Comparison of ENCODE assay signal across 17 mouse cellular contexts in the genomic region with DNA sequence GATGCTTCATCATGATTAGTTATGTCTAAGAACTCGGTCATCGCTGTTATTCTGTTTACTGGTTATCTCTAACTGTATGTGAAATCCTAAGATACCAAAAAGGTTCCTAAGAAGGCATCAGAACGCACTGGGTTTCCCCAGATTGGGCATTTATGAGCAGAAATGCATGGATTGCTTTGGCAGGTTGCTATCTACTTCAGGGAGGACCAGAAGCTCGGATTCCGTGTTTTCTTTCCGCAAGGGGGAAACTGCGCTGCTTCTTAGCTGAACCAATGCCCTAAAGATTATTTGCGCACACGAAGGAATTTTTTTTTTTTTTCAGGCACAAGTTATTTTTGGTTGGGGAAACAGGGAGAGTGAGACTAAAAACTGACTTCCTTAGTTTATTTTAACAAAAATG. TPM values are rescaled to one million over a fixed set of nuclear protein-coding genes. Genes with fewer than 3 reads are reported as not detected.
DNase-seq lines count a peak whose midpoint lies in the region; ATAC-seq and TF ChIP-seq lines count a peak whose summit lies in the region.
"Had no signal": no experiment of that assay in that cellular context is flagged by ENCODE, and none has a peak within 500 bp of the region (broad histone marks: within the 10 kb centered on the region; RNA-seq: fewer than 3 reads in every experiment).

No protein-coding gene starts in this region.

- TF ChIP-seq POLR2A in lung, adult 2 months (IDR thresholded peaks at IDR 0.05; ENCODE audit: borderline replicate concordance, extremely low read depth, low read depth, low read length), result no peak

- TF ChIP-seq CTCF in lung, adult 2 months (IDR thresholded peaks at IDR 0.05; ENCODE audit: insufficient read depth, low read length), result no peak
- no peak for TF ChIP-seq CTCF in liver, postnatal 0 days (IDR thresholded peaks at IDR 0.05; ENCODE audit: low read depth)

- peaks cover 49% of the 10 kb centered on the region for H3K27me3 ChIP-seq in heart, embryonic 13.5 days (replicated peaks)
- H3K27me3 ChIP-seq in embryonic facial prominence, embryonic 13.5 days, result peaks cover 47% of the 10 kb centered on the region
- H3K27me3 ChIP-seq in limb, embryonic 15.5 days, result peaks cover 9% of the 10 kb centered on the region; the same call in 1 of the 2 replicates
- peaks cover 35% of the 10 kb centered on the region for H3K27me3 ChIP-seq in liver, postnatal 0 days (ENCODE audit: insufficient read depth, low read length)

- peaks cover 20% of the 10 kb centered on the region for H3K4me1 ChIP-seq in heart, embryonic 13.5 days
- H3K4me1 ChIP-seq in lung, adult 2 months (ENCODE audit: control insufficient read depth, insufficient read depth, low read length), result no peaks in the 10 kb centered on the region; the same call in 1 of the 2 replicates
- H3K4me1 ChIP-seq in embryonic facial prominence, embryonic 13.5 days, result peaks cover 25% of the 10 kb centered on the region
- H3K4me1 ChIP-seq in limb, embryonic 15.5 days, result peaks cover 10% of the 10 kb centered on the region; the same call in 1 of the 2 replicates
- peaks cover 7% of the 10 kb centered on the region; the same call in 1 of the 2 replicates for H3K4me1 ChIP-seq in liver, postnatal 0 days (ENCODE audit: insufficient read depth)

- H3K4me3 ChIP-seq in heart, embryonic 13.5 days, result peak overlapping the region; percentile 24
- peak overlapping the region; percentile 38 for H3K4me3 ChIP-seq in lung, adult 2 months (replicated peaks; ENCODE audit: extremely low read depth, low read depth, low read length)
- H3K4me3 ChIP-seq in embryonic facial prominence, embryonic 13.5 days, result peak overlapping the region; percentile 5; the same call in 1 of the 2 replicates
- H3K4me3 ChIP-seq in limb, embryonic 15.5 days, result peak overlapping the region; percentile 40
- no peak overlapping the region for H3K4me3 ChIP-seq in liver, postnatal 0 days (ENCODE audit: low read depth, low read length)

- no peaks in the 10 kb centered on the region for H3K9me3 ChIP-seq in heart, embryonic 13.5 days
- no peaks in the 10 kb centered on the region for H3K9me3 ChIP-seq in embryonic facial prominence, embryonic 13.5 days
- no peaks in the 10 kb centered on the region for H3K9me3 ChIP-seq in limb, embryonic 15.5 days
- no peaks in the 10 kb centered on the region for H3K9me3 ChIP-seq in liver, postnatal 0 days (ENCODE audit: low read length)

- no peak for ATAC-seq in heart, embryonic 13.5 days (ENCODE audit: extremely low read depth, insufficient number of reproducible peaks, low FRiP score, low TSS enrichment)
- no peak for ATAC-seq in embryonic facial prominence, embryonic 13.5 days (ENCODE audit: insufficient number of reproducible peaks, insufficient read depth, low FRiP score, low TSS enrichment, low read depth)
- no peak for ATAC-seq in limb, embryonic 15.5 days (ENCODE audit: insufficient number of reproducible peaks, low FRiP score, low TSS enrichment, low read depth)
- ATAC-seq in liver, postnatal 0 days, result no peak

- no peak for DNase-seq in heart, adult 9 months (ENCODE audit: low spot score in 2 of 2)
- DNase-seq in lung, adult 2 months, result no peak
- DNase-seq in lung, postnatal 14 days, result no peak
- DNase-seq in adrenal gland, postnatal 25 days, result no peak
- DNase-seq in liver, postnatal 0 days, result no peak
- DNase-seq: adrenal gland, postnatal 36 days; cerebellum, adult 11 months; kidney, adult 8-10 months; layer of hippocampus, adult 9-11 months; liver; thymus, postnatal 14 days had no signal

- no peak overlapping the region for H3K9ac ChIP-seq in heart, embryonic 13.5 days
- H3K9ac ChIP-seq in embryonic facial prominence, embryonic 13.5 days, result no peak overlapping the region
- H3K9ac ChIP-seq in limb, embryonic 15.5 days, result peak overlapping the region; percentile 23; the same call in 1 of the 2 replicates
- H3K9ac ChIP-seq in liver, postnatal 0 days (replicated peaks), result no peak overlapping the region

- H3K4me2 ChIP-seq in heart, embryonic 13.5 days, result no peak overlapping the region
- H3K4me2 ChIP-seq in embryonic facial prominence, embryonic 13.5 days, result no peak overlapping the region
- peak overlapping the region; percentile 32 for H3K4me2 ChIP-seq in limb, embryonic 15.5 days
- H3K4me2 ChIP-seq in liver, postnatal 0 days (ENCODE audit: low read depth, low read length), result no peak overlapping the region

- no peak overlapping the region for H3K27ac ChIP-seq in heart, embryonic 13.5 days (replicated peaks)
- no peak overlapping the region for H3K27ac ChIP-seq in embryonic facial prominence, embryonic 13.5 days
- peak overlapping the region; percentile 77 for H3K27ac ChIP-seq in limb, embryonic 15.5 days
- no peak overlapping the region for H3K27ac ChIP-seq in liver, postnatal 0 days (ENCODE audit: low read depth)

- H3K36me3 ChIP-seq in heart, embryonic 13.5 days, result no peaks in the 10 kb centered on the region
- H3K36me3 ChIP-seq in embryonic facial prominence, embryonic 13.5 days, result no peaks in the 10 kb centered on the region
- H3K36me3 ChIP-seq in limb, embryonic 15.5 days, result no peaks in the 10 kb centered on the region
- no peaks in the 10 kb centered on the region for H3K36me3 ChIP-seq in liver, postnatal 0 days (replicated peaks; ENCODE audit: insufficient read depth, low read length)

- WGBS in heart, embryonic 13.5 days, result 49% methylated on average over 9 of the region's 9 CpGs
- WGBS in lung, adult 2 months, result 38% methylated on average over 9 of the region's 9 CpGs
- WGBS in embryonic facial prominence, embryonic 13.5 days, result 52% methylated on average over 9 of the region's 9 CpGs
- WGBS in limb, embryonic 15.5 days, result 34% methylated on average over 9 of the region's 9 CpGs
- 62% methylated on average over 9 of the region's 9 CpGs for WGBS in liver, postnatal 0 days (ENCODE audit: insufficient replicate concordance)

- no peak for TF ChIP-seq EP300 in liver, postnatal 0 days (IDR thresholded peaks at IDR 0.05; ENCODE audit: low read depth)

RNA-seq across cellular contexts. Expression of gene Meox2, which starts 2.6 kb away (rescaled TPM):
- polyA plus RNA-seq in heart, embryonic 13.5 days (2015; fragmentation: Nextera tagmentation; extraction: Ambion mirVana), result 2.6 and 3.3 TPM in 2 replicates
- polyA plus RNA-seq in lung, adult 2 months (2012; rRNA removed), result 12.6 and 15.3 TPM in 2 replicates
- polyA plus RNA-seq in embryonic facial prominence, embryonic 13.5 days (2015; fragmentation: Nextera tagmentation; extraction: Ambion mirVana), result 6.1 and 6.4 TPM in 2 replicates
- 51.1 and 58.5 TPM in 2 replicates for polyA plus RNA-seq in limb, embryonic 15.5 days (2015; fragmentation: Nextera tagmentation; extraction: Ambion mirVana)
- 0.90 and 1.6 TPM in 2 replicates for total RNA-seq in adrenal gland, postnatal 25 days (2021)
- polyA plus RNA-seq in liver, postnatal 0 days (2015; fragmentation: Nextera tagmentation; extraction: Ambion mirVana), result 0.05 and 0.17 TPM in 2 replicates
- total RNA-seq: common myeloid progenitor, adult 5-6 weeks; megakaryocyte progenitor cell, adult 5-6 weeks; MEL had no signal
